Mouse (Mus musculus) cerebellum, adult 2 months (tissue): ENCODE data around the gene Exosc10. TPM values are rescaled to one million over a fixed set of nuclear protein-coding genes. Genes with fewer than 3 reads are reported as not detected.
A peak's percentile ranks its signal among the peaks of the same experiment; 100 is the strongest.

Source experiments
- DNase-seq, 2 experiments: peaks; one replicate each; pipeline ENCODE4 v3.0.0; 2021
- H3K27ac ChIP-seq: fragments of 200-500 bp; 2 replicates; pipeline ENCODE4 v1.5.1; 2012; ENCODE audit warnings: low read length, control low read depth, inconsistent platforms; ENCODE audit not compliant: insufficient read depth
- H3K27me3 ChIP-seq: fragments of 200-500 bp; 2 replicates; pipeline ENCODE4 v1.6.1; 2012; ENCODE audit warnings: inconsistent platforms, mild to moderate bottlenecking, low read length, moderate library complexity; ENCODE audit not compliant: control insufficient read depth, insufficient read depth
- H3K4me1 ChIP-seq: fragments of 200-500 bp; 2 replicates; pipeline ENCODE4 v1.6.1; 2011; ENCODE audit warnings: low read length; ENCODE audit not compliant: control insufficient read depth, insufficient read depth
- H3K4me3 ChIP-seq: fragments of 200-500 bp; replicated peaks from 2 replicates; pipeline ENCODE3; 2011; ENCODE audit warnings: mild to moderate bottlenecking, low read depth, low read length, control low read depth; ENCODE audit not compliant: insufficient read depth
- CTCF ChIP-seq: fragments of 200-500 bp; IDR thresholded peaks from 2 replicates; pipeline ENCODE4 v1.5.1; 2011; ENCODE audit warnings: low read depth, mild to moderate bottlenecking, control low read depth, low read length, moderate library complexity, borderline replicate concordance; ENCODE audit not compliant: insufficient read depth
- POLR2A ChIP-seq: fragments of 200-500 bp; IDR thresholded peaks from 2 replicates; pipeline ENCODE4 v1.6.1; 2011; ENCODE audit warnings: low read length, control low read depth, borderline replicate concordance; ENCODE audit not compliant: insufficient read depth
- WGBS: fragments of 180-500 bp; shearing (Covaris S2); methylation state at CpG from one replicate; pipeline ENCODE4 v1.1.7; 2018; 5-methylcytosine and 5-hydroxymethylcytosine counted together
- polyA plus RNA-seq: library from polyadenylated mRNA; depleted of rRNA; stranded (reverse); fragments of >200 nt; gene quantifications from 2 replicates; pipeline ENCODE4 v1.2.3, GENCODE M21; 2012

The Exosc10 gene
- polyA plus RNA-seq, 1 experiment = 47.1 TPM

- 88% methylated on average over 4 of the region's 4 CpGs for WGBS
- no peak for DNase-seq
- Histone ChIP-seq H3K4me1 (peaks cover 12% of the 10 kb centered on the region), H3K27ac (no peak overlapping the region), H3K4me3 (no peak overlapping the region), H3K27me3 (no peaks in the 10 kb centered on the region)
- no peak for TF ChIP-seq CTCF
- no peak for TF ChIP-seq POLR2A
These were observed 25.0 kb downstream of the Exosc10 start for GRCm38 (mm10) chr4:148583257-148583656.

- Histone ChIP-seq H3K4me1 (peaks cover 4% of the 10 kb centered on the region), H3K27ac (no peak overlapping the region), H3K27me3 (no peaks in the 10 kb centered on the region), H3K4me3 (no peak overlapping the region)
- WGBS = 66% methylated on average over 9 of the region's 9 CpGs
- DNase-seq = no peak
- TF ChIP-seq CTCF (no peak), POLR2A (no peak)
These were observed 28.4 kb downstream of the Exosc10 start for GRCm38 (mm10) chr4:148586648-148587047.

GRCm38 (mm10) chr4:148588793-148589192, 30.6 kb downstream of the Exosc10 start:
- H3K27ac ChIP-seq = no peak overlapping the region
- H3K4me3 ChIP-seq = no peak overlapping the region
- H3K27me3 ChIP-seq = no peaks in the 10 kb centered on the region
- WGBS = 55% methylated on average over 9 of the region's 9 CpGs
- H3K4me1 ChIP-seq = peaks cover 15% of the 10 kb centered on the region
- TF ChIP-seq POLR2A = no peak
- TF ChIP-seq CTCF = no peak
- no peak for DNase-seq

- H3K4me3 ChIP-seq = no peak overlapping the region
- 36% methylated on average over 7 of the region's 8 CpGs for WGBS
- peaks cover 20% of the 10 kb centered on the region for H3K4me1 ChIP-seq
- DNase-seq = peak in 1 of 2 experiments; percentile 39
- H3K27ac ChIP-seq = no peak overlapping the region
- TF ChIP-seq CTCF (no peak), POLR2A (no peak)
- H3K27me3 ChIP-seq = no peaks in the 10 kb centered on the region
These were observed 31.3 kb downstream of the Exosc10 start for GRCm38 (mm10) chr4:148589565-148589964.

GRCm38 (mm10) chr4:148590421-148591170, 32.4 kb downstream of the Exosc10 start:
- WGBS = 5% methylated on average over 18 of the region's 18 CpGs
- Histone ChIP-seq H3K4me3 (peak overlapping the region; percentile 99), H3K27me3 (no peaks in the 10 kb centered on the region), H3K4me1 (peaks cover 20% of the 10 kb centered on the region), H3K27ac (peak overlapping the region; percentile 75)
- DNase-seq = peak; percentile 32 to 42
- no peak for TF ChIP-seq POLR2A
- no peak for TF ChIP-seq CTCF

DNA sequence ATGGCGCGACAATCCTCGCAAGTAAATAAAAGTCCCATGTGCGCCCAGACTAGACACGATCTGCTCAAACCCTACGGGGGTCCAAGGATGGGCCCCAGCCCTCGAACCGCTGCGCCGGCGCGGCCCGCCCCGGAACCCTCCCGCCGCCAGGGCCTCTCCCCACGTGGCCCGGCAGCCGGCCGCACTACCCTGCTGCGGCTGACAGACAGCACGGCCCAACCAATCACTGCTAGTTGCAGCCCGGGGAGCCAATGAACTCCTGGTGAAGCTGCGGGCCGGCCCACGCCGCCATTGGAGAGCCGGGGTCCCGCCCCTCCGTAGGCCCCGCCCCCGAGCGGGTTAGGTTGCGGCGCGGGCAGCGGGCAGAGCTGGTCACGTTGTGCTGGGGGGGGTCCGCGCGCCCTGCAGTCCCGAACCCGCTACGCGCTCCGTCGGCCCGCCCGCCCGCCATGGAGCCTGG, 33.0 kb downstream of the Exosc10 start, which contains the start of gene Srm:
TSS of gene Srm (plus strand) at position 333 of the 460 bp plus-strand sequence.
- TF ChIP-seq CTCF (no peak), POLR2A (peak; percentile 20; the same call in 1 of the 2 replicates)
- WGBS = under 1% methylated on average over 46 of the region's 50 CpGs
- peak within 1 kb of the TSS; percentile 99 for H3K4me3 ChIP-seq
- H3K27ac ChIP-seq = peak within 1 kb of the TSS; percentile 75
- DNase-seq = peak; percentile 96 to 99
- peaks cover 20% of the 10 kb centered on the region for H3K4me1 ChIP-seq
- no peaks in the 10 kb centered on the region for H3K27me3 ChIP-seq

GRCm38 (mm10) chr4:148591637-148592380, 33.6 kb downstream of the Exosc10 start:
- under 1% methylated on average over 53 of the region's 53 CpGs for WGBS
- TF ChIP-seq POLR2A (no peak), CTCF (no peak)
- H3K4me3 ChIP-seq = peak overlapping the region; percentile 83
- no peak for DNase-seq
- no peaks in the 10 kb centered on the region for H3K27me3 ChIP-seq
- H3K27ac ChIP-seq = 0 out of 2 replicates have a peak overlapping the region, but pooled peaks have one; percentile 4
- H3K4me1 ChIP-seq = peaks cover 20% of the 10 kb centered on the region

- Histone ChIP-seq H3K27me3 (no peaks in the 10 kb centered on the region), H3K4me1 (peaks cover 20% of the 10 kb centered on the region), H3K27ac (no peak overlapping the region), H3K4me3 (no peak overlapping the region)
- peak; percentile 47 to 57 for DNase-seq
- TF ChIP-seq POLR2A = no peak
- no peak for TF ChIP-seq CTCF
- 32% methylated on average over 11 of the region's 11 CpGs for WGBS
These were observed 35.8 kb downstream of the Exosc10 start for GRCm38 (mm10) chr4:148593996-148594395.
